Comparison of ENCODE assay signal across 19 mouse cellular contexts in the genomic region with DNA sequence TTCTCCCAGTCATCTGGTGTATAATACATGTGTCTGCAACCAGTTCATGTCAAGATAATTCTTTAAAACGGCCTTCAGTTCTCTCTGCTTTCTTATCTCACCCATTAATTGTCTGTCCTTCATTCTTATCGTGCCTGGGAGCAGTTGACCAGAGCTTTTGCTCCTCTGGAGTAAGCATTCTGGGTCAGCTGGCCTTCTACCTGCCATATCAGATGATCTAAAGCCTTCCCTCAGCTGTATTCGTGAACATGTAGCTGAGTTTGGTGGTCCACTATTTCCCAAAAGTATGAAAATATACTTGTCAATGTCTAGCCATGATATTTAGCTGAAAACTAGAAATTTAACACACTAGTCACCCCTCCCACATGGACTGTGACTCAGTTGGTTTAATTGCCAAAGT.
DNase-seq lines count a peak whose midpoint lies in the region; TF ChIP-seq lines count a peak whose summit lies in the region.
"Had no signal": no experiment of that assay in that cellular context is flagged by ENCODE, and none has a peak within 500 bp of the region (broad histone marks: within the 10 kb centered on the region; RNA-seq: fewer than 3 reads in every experiment).

No protein-coding gene starts in this region.

- H3K36me3 ChIP-seq in heart, embryonic 10.5 days = no peaks in the 10 kb centered on the region
- H3K36me3 ChIP-seq in heart, adult 2 months (ENCODE audit: control insufficient read depth, insufficient read depth, low read length) = no peaks in the 10 kb centered on the region; the same call in 1 of the 2 replicates
- 0 out of 4 replicates have a peak, but pooled peaks cover 0 to 4% of the 10 kb centered on the region in 2 experiments for H3K36me3 ChIP-seq in MEL (ENCODE audit: control insufficient read depth in 1 of 2, insufficient read depth in 2 of 2, low read length in 2 of 2)
- H3K36me3 ChIP-seq: embryonic facial prominence, embryonic 12.5 days; heart, embryonic 12.5 days; hindbrain, embryonic 15.5 days had no signal

- TF ChIP-seq CTCF in heart, adult 2 months (IDR thresholded peaks at IDR 0.05) = no peak
- TF ChIP-seq CTCF in MEL (IDR thresholded peaks at IDR 0.05 in 2 of 3, conservative IDR thresholded peaks at IDR 0.05 in 1 of 3; ENCODE audit: control insufficient read depth in 1 of 3, insufficient read depth in 1 of 3, low read depth in 2 of 3, low read length in 3 of 3, poor library complexity in 1 of 3, severe bottlenecking in 1 of 3) = no peak
- TF ChIP-seq CTCF in embryonic fibroblast, embryonic 13.5 days (IDR thresholded peaks at IDR 0.05; ENCODE audit: borderline replicate concordance, insufficient read depth, low read length) = no peak

- H3K79me2 ChIP-seq in heart, adult 2 months (replicated peaks; ENCODE audit: control insufficient read depth, insufficient read depth, low read length) = no peaks in the 10 kb centered on the region
- no peaks in the 10 kb centered on the region for H3K79me2 ChIP-seq in MEL (ENCODE audit: control insufficient read depth, insufficient read depth, low read length, poor library complexity)

- TF ChIP-seq POLR2A in heart, adult 2 months (IDR thresholded peaks at IDR 0.05; ENCODE audit: insufficient read depth, low read depth, low read length) = no peak
- no peak for TF ChIP-seq POLR2A in MEL (IDR thresholded peaks at IDR 0.05; ENCODE audit: control insufficient read depth in 1 of 2, insufficient read depth in 1 of 2, low read depth in 1 of 2, low read length in 2 of 2, poor library complexity in 1 of 2)
- TF ChIP-seq POLR2A in embryonic fibroblast, embryonic 13.5 days (IDR thresholded peaks at IDR 0.05; ENCODE audit: low read depth, low read length) = no peak

- intact Hi-C loops in heart, adult 2 months (cut with DNase I) = no loop called here

- H3K27ac ChIP-seq in heart, embryonic 10.5 days = no peak overlapping the region
- H3K27ac ChIP-seq in heart, adult 2 months = no peak overlapping the region
- H3K27ac ChIP-seq in MEL (ENCODE audit: control insufficient read depth, low read depth, low read length) = no peak overlapping the region
- peak overlapping the region; percentile 43; the same call in 1 of the 2 replicates for H3K27ac ChIP-seq in embryonic fibroblast, embryonic 13.5 days (ENCODE audit: insufficient read depth, low read length)
- H3K27ac ChIP-seq: embryonic facial prominence, embryonic 12.5 days; forebrain, embryonic 13.5 days; gastrocnemius, adult 2 months; hindbrain, embryonic 15.5 days had no signal

- no peaks in the 10 kb centered on the region for H3K9me3 ChIP-seq in heart, embryonic 10.5 days
- no peaks in the 10 kb centered on the region for H3K9me3 ChIP-seq in MEL (replicated peaks; ENCODE audit: insufficient read depth, low read length)
- H3K9me3 ChIP-seq: embryonic facial prominence, embryonic 12.5 days; forebrain, embryonic 13.5 days; heart, embryonic 12.5 days; hindbrain, embryonic 15.5 days had no signal

- no peak for TF ChIP-seq RAD21 in MEL (IDR thresholded peaks at IDR 0.05; ENCODE audit: low read depth, low read length)

- no peaks in the 10 kb centered on the region for H3K27me3 ChIP-seq in heart, embryonic 10.5 days (ENCODE audit: insufficient read depth, poor library complexity, severe bottlenecking)
- H3K27me3 ChIP-seq in heart, adult 2 months (ENCODE audit: control insufficient read depth, insufficient read depth, low read length) = no peaks in the 10 kb centered on the region
- H3K27me3 ChIP-seq in MEL (ENCODE audit: control insufficient read depth in 1 of 2, insufficient read depth in 2 of 2, low read length in 2 of 2) = no peaks in the 10 kb centered on the region
- H3K27me3 ChIP-seq: embryonic facial prominence, embryonic 12.5 days; forebrain, embryonic 13.5 days; heart, embryonic 12.5 days; hindbrain, embryonic 15.5 days had no signal

- no peak for TF ChIP-seq EP300 in heart, adult 2 months (IDR thresholded peaks at IDR 0.05; ENCODE audit: insufficient read depth, low read depth, low read length)
- no peak for TF ChIP-seq EP300 in MEL (IDR thresholded peaks at IDR 0.05; ENCODE audit: low read depth in 1 of 2, low read length in 2 of 2)

- DNase-seq in heart, embryonic 10.5 days (ENCODE audit: low spot score) = peak; percentile 35
- DNase-seq in heart, adult 2 months = no peak
- DNase-seq in MEL (ENCODE audit: low read depth, low spot score) = no peak
- peak; percentile 58 for DNase-seq in adrenal gland, adult 8-10 months
- no peak for DNase-seq in testis, postnatal 14 days (ENCODE audit: low spot score)
- DNase-seq in cerebellum, postnatal 4 days (ENCODE audit: low spot score in 2 of 2) = no peak
- DNase-seq: cerebellum, adult 2 months; cerebellum, postnatal 10 days; forebrain, postnatal 0 days; gastrocnemius, adult 2 months; gastrocnemius, postnatal 25 days; heart, adult 18-20 months; kidney, adult 11 months; kidney, adult 9 months had no signal

- no peak overlapping the region for H3K4me3 ChIP-seq in heart, embryonic 10.5 days
- H3K4me3 ChIP-seq in heart, adult 2 months = no peak overlapping the region
- H3K4me3 ChIP-seq in MEL (ENCODE audit: control insufficient read depth in 1 of 2, insufficient read depth in 1 of 2, low read depth in 2 of 2, low read length in 2 of 2) = no peak overlapping the region
- no peak overlapping the region for H3K4me3 ChIP-seq in embryonic fibroblast, embryonic 13.5 days (ENCODE audit: insufficient read depth, low read length)
- H3K4me3 ChIP-seq: embryonic facial prominence, embryonic 12.5 days; forebrain, embryonic 13.5 days; gastrocnemius, adult 2 months; heart, embryonic 12.5 days; hindbrain, embryonic 15.5 days had no signal

- H3K9ac ChIP-seq in heart, adult 2 months (ENCODE audit: low read depth, low read length) = no peak overlapping the region
- H3K9ac ChIP-seq in MEL (ENCODE audit: control insufficient read depth, low read depth, low read length, poor library complexity, severe bottlenecking) = no peak overlapping the region
- H3K9ac ChIP-seq: embryonic facial prominence, embryonic 12.5 days; forebrain, embryonic 13.5 days; forebrain, postnatal 0 days; heart, embryonic 12.5 days; hindbrain, embryonic 15.5 days had no signal

- peaks cover 22% of the 10 kb centered on the region for H3K4me1 ChIP-seq in heart, embryonic 10.5 days
- no peaks in the 10 kb centered on the region for H3K4me1 ChIP-seq in heart, adult 2 months (ENCODE audit: control insufficient read depth, insufficient read depth, low read length)
- H3K4me1 ChIP-seq in MEL (ENCODE audit: control insufficient read depth in 1 of 2, insufficient read depth in 2 of 2, low read length in 2 of 2) = no peaks in the 10 kb centered on the region; a peak in 1 of 4 replicates
- H3K4me1 ChIP-seq in embryonic fibroblast, embryonic 13.5 days (ENCODE audit: control insufficient read depth, insufficient read depth, low read length) = peaks cover 9% of the 10 kb centered on the region; the same call in 1 of the 2 replicates
- H3K4me1 ChIP-seq: embryonic facial prominence, embryonic 12.5 days; forebrain, embryonic 13.5 days; hindbrain, embryonic 15.5 days had no signal

- WGBS in heart, embryonic 10.5 days = 18% methylated on average over 3 of the region's 3 CpGs
- WGBS in heart, adult 2 months = 42% methylated on average over 3 of the region's 3 CpGs

TF ChIP-seq in MEL, 35 proteins besides CTCF, POLR2A, EP300 and RAD21:
- TF ChIP-seq GATA1 (IDR thresholded peaks at IDR 0.05; ENCODE audit: low read depth, low read length) (peak; percentile 43; the same call in 1 of the 2 replicates), UBTF (IDR thresholded peaks at IDR 0.05; ENCODE audit: borderline replicate concordance, insufficient read depth, low read depth, low read length) (no peak), RCOR1 (IDR thresholded peaks at IDR 0.05; ENCODE audit: low read depth, low read length) (no peak), CHD1 (IDR thresholded peaks at IDR 0.05; ENCODE audit: low read depth, low read length) (no peak)

Comparison
In these comparisons a context has a peak if more than half of its experiments do, and no peak if none do; other contexts are left out.
1. DNase-seq: peak in heart, embryonic 10.5 days (single experiment) and adrenal gland, adult 8-10 months (single experiment); none in heart, adult 2 months (0 of 2), MEL (single experiment), testis, postnatal 14 days (single experiment) and cerebellum, postnatal 4 days (0 of 2).